Mouse (Mus musculus) limb, embryonic 10.5 days (tissue): Measurements from ENCODE around the gene Olfr1457. TPM values are rescaled to one million over a fixed set of nuclear protein-coding genes. Genes with fewer than 3 reads are reported as not detected.

Experiments
- DNase-seq: peaks from one replicate; pipeline ENCODE4 v3.0.0-alpha.2; 2017; ENCODE audit warnings: low spot score
- H3K27ac ChIP-seq: fragments of 300-500 bp; sonication (generic); 2 replicates; pipeline ENCODE4 v1.5.1; 2016; ENCODE audit warnings: mild to moderate bottlenecking
- H3K27me3 ChIP-seq: fragments of 300-500 bp; sonication (generic); 2 replicates; pipeline ENCODE4 v1.6.1; 2016; ENCODE audit warnings: low read depth, mild to moderate bottlenecking; ENCODE audit not compliant: poor library complexity, severe bottlenecking
- H3K36me3 ChIP-seq: fragments of 300-500 bp; sonication (generic); 2 replicates; pipeline ENCODE4 v1.6.1; 2016; ENCODE audit warnings: mild to moderate bottlenecking, moderate library complexity
- H3K4me1 ChIP-seq: fragments of 300-500 bp; sonication (generic); 2 replicates; pipeline ENCODE4 v1.6.1; 2016
- H3K4me3 ChIP-seq: fragments of 300-500 bp; sonication (generic); 2 replicates; pipeline ENCODE4 v1.5.1; 2016; ENCODE audit warnings: mild to moderate bottlenecking, moderate library complexity
- H3K9me3 ChIP-seq: fragments of 300-500 bp; sonication (generic); replicated peaks from 2 replicates; pipeline ENCODE4 v1.6.1; 2016; ENCODE audit warnings: mild to moderate bottlenecking
- whole genome bisulfite sequencing: fragments of 180-500 bp; shearing (Covaris S2); methylation state at CpG from one replicate; pipeline ENCODE4 v1.1.7; 2016; 5-methylcytosine and 5-hydroxymethylcytosine counted together
- polyA plus RNA-seq: library from polyadenylated mRNA; unstranded; fragments of >200 nt; fragmentation: Nextera tagmentation; extraction: Ambion mirVana; gene quantifications from 2 replicates; pipeline ENCODE4 v1.2.1, GENCODE M21; 2016

Olfr1457 gene
- not detected in 2 replicates for polyA plus RNA-seq

- no peak for DNase-seq
- no peaks in the 10 kb centered on the region; the same call in 1 of the 2 replicates for H3K9me3 ChIP-seq
- no peak within 1 kb of the TSS for H3K27ac ChIP-seq
- 82% methylated on average over 2 of the region's 2 CpGs for WGBS
- H3K4me3 ChIP-seq: no peak within 1 kb of the TSS
- H3K4me1 ChIP-seq: no peaks in the 10 kb centered on the region
- H3K36me3 ChIP-seq: no peaks in the 10 kb centered on the region
- H3K27me3 ChIP-seq: no peaks in the 10 kb centered on the region
Observed at GRCm38 (mm10) chr19:13097791-13098190, at the start of gene Olfr1457. Gene Olfr1457 (minus strand): TSS chr19:13097891.

DNA sequence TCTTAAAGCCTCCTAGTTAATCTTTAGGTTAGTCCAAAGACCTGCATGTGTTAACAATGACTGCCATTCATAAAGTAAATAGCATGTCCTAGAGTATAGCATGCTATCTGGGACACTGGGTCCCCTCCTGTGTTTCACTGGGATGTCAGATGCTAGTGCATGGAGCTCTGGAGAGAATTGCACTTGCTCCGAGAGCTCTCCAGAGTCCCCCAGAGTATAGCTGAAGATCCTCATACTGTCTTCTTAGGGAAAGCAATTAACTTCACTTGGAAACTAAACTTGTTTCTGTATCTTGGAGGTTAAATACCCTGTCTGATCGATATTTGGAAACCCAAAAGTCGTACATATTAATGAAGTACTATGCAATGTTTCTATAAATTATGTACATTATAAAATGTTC lies 9.0 kb upstream of the Olfr1457 start, which contains the start of gene Olfr1458:
Olfr1458 (minus strand) TSS at position 101 of the 400 bp plus-strand sequence.
- 87% methylated on average over 3 of the region's 3 CpGs for WGBS
- Histone ChIP-seq H3K27ac (no peak within 1 kb of the TSS), H3K9me3 (no peaks in the 10 kb centered on the region), H3K27me3 (no peaks in the 10 kb centered on the region), H3K4me3 (no peak within 1 kb of the TSS), H3K4me1 (no peaks in the 10 kb centered on the region), H3K36me3 (no peaks in the 10 kb centered on the region)
- DNase-seq: no peak

DNA sequence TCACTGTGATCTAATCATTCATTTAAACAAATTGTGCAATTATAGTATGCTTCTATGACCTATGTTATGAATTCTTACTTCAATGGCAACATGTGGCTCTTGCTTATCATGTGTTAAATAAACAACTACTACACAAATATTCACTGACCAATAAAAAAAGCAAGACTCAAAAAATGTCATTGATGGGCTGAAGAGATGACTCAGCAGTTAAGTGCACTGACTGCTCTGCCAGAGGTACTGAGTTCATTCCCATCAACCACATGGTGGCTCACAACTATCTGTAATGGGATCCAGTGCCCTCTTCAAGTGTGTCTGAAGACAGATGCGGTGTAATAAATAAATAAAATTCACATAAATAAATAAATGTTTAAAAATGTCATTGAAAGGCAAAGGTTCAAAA lies 3.8 kb downstream of the Olfr1457 start:
- Histone ChIP-seq H3K9me3 (peaks cover 3% of the 10 kb centered on the region; the same call in 1 of the 2 replicates), H3K27me3 (no peaks in the 10 kb centered on the region), H3K4me3 (no peak overlapping the region), H3K4me1 (no peaks in the 10 kb centered on the region), H3K36me3 (no peaks in the 10 kb centered on the region), H3K27ac (no peak overlapping the region)
- 95% methylated on average over 1 of the region's 1 CpGs for WGBS
- DNase-seq: no peak

GRCm38 (mm10) chr19:13060310-13060709 lies 37.4 kb downstream of the Olfr1457 start, which contains the start of gene Olfr1454:
Gene Olfr1454 (plus strand): TSS chr19:13060610.
- no peak within 1 kb of the TSS for H3K4me3 ChIP-seq
- no peaks in the 10 kb centered on the region for H3K4me1 ChIP-seq
- WGBS: 79% methylated on average over 2 of the region's 2 CpGs
- H3K36me3 ChIP-seq: no peaks in the 10 kb centered on the region
- H3K27ac ChIP-seq: no peak within 1 kb of the TSS
- no peaks in the 10 kb centered on the region; the same call in none of the 2 replicates for H3K9me3 ChIP-seq
- no peaks in the 10 kb centered on the region for H3K27me3 ChIP-seq
- DNase-seq: no peak

Other genes with a start within 250 kb of the Olfr1457 start
- gene Olfr1444, start 240.6 kb downstream of the Olfr1457 start, polyA plus RNA-seq: not detected in 2 replicates
- not detected in 2 replicates for gene Olfr1445, start 214.0 kb downstream of the Olfr1457 start, polyA plus RNA-seq
- gene Olfr1446, start 204.4 kb downstream of the Olfr1457 start, polyA plus RNA-seq: not detected in 2 replicates
- gene Olfr1447, start 194.1 kb downstream of the Olfr1457 start, polyA plus RNA-seq: not detected in 2 replicates
- gene Olfr1448, start 173.5 kb downstream of the Olfr1457 start, polyA plus RNA-seq: not detected in 2 replicates
- gene Olfr1449, start 167.1 kb downstream of the Olfr1457 start, polyA plus RNA-seq: not detected in 2 replicates
- gene Olfr1450, start 147.6 kb downstream of the Olfr1457 start, polyA plus RNA-seq: not detected in 2 replicates
- not detected in 2 replicates for gene Olfr1451, start 102.9 kb downstream of the Olfr1457 start, polyA plus RNA-seq
- gene Olfr1453, start 69.6 kb downstream of the Olfr1457 start, polyA plus RNA-seq: not detected in 2 replicates
- not detected in 2 replicates for gene Olfr1454, start 37.3 kb downstream of the Olfr1457 start, polyA plus RNA-seq
- not detected in 2 replicates for gene Olfr1458, start 8.9 kb upstream of the Olfr1457 start, polyA plus RNA-seq
- not detected in 2 replicates for gene Olfr1459, start 51.7 kb upstream of the Olfr1457 start, polyA plus RNA-seq
- gene Olfr1461, start 65.1 kb upstream of the Olfr1457 start, polyA plus RNA-seq: not detected in 2 replicates
- not detected in 2 replicates for gene Olfr1462, start 87.8 kb upstream of the Olfr1457 start, polyA plus RNA-seq
- not detected in 2 replicates for gene Olfr1463, start 133.4 kb upstream of the Olfr1457 start, polyA plus RNA-seq
- gene Olfr1465, start 217.7 kb upstream of the Olfr1457 start, polyA plus RNA-seq: not detected in 2 replicates
- gene Olfr1466, start 241.0 kb upstream of the Olfr1457 start, polyA plus RNA-seq: not detected in 2 replicates